Mouse (Mus musculus) thymus, adult 18-20 months (tissue): ENCODE measurements around the gene Olfr24.
"Not testable (repeated sequence)": the region's sequence is repeated elsewhere in the genome, so short reads cannot be mapped to it uniquely, and the experiment has no call there.

ENCODE experiments used
- DNase-seq, 2 experiments: peaks; one replicate each; pipeline ENCODE4 v3.0.0; 2022; ENCODE audit warnings: mixed read lengths in 2 of 2

Gene Olfr24

GRCm38 (mm10) chr9:18763896-18764295, at the start of gene Olfr24:
Olfr24 (minus strand) TSS chr9:18763996.
- DNase-seq = no peak

- DNase-seq = no peak
Measured at GRCm38 (mm10) chr9:18785316-18785715, 21.5 kb upstream of the Olfr24 start.

GRCm38 (mm10) chr9:18779476-18779875, 15.7 kb upstream of the Olfr24 start:
- no peak for DNase-seq

- no peak for DNase-seq
Measured at GRCm38 (mm10) chr9:18778981-18779380, 15.2 kb upstream of the Olfr24 start.

- no peak for DNase-seq
Measured at GRCm38 (mm10) chr9:18755595-18755994, 8.2 kb downstream of the Olfr24 start.

- DNase-seq = no peak
Measured at GRCm38 (mm10) chr9:18744639-18745038, 19.2 kb downstream of the Olfr24 start.

- DNase-seq = not testable (repeated sequence)
Measured at GRCm38 (mm10) chr9:18734177-18734576, 29.6 kb downstream of the Olfr24 start.

- no peak for DNase-seq
Measured at GRCm38 (mm10) chr9:18722712-18723099, 41.1 kb downstream of the Olfr24 start.

- no peak for DNase-seq
Measured at GRCm38 (mm10) chr9:18721931-18722711, 41.7 kb downstream of the Olfr24 start.

- DNase-seq = no peak
Measured at GRCm38 (mm10) chr9:18721011-18721410, 42.8 kb downstream of the Olfr24 start.

- no peak for DNase-seq
Measured at GRCm38 (mm10) chr9:18705628-18706027, 58.2 kb downstream of the Olfr24 start.
